Mouse (Mus musculus) ES-E14 (cell line): ENCODE results near the gene Syt13. TPM values are rescaled to one million over a fixed set of nuclear protein-coding genes. Genes with fewer than 3 reads are reported as not detected.
A peak's percentile ranks its signal among the peaks of the same experiment; 100 is the strongest.

Experiments used
- DNase-seq: peaks from one replicate; pipeline ENCODE4 v3.0.0-alpha.2; 2013; ENCODE audit warnings: low read depth, low spot score
- H3K27ac ChIP-seq: 2 replicates; pipeline ENCODE4 v1.5.1; 2012; ENCODE audit warnings: low read depth, mild to moderate bottlenecking, low read length, moderate library complexity, mixed read lengths; ENCODE audit not compliant: poor library complexity, insufficient read depth, severe bottlenecking
- H3K36me3 ChIP-seq: 2 replicates; pipeline ENCODE4 v1.6.1; 2012; ENCODE audit warnings: mild to moderate bottlenecking, low read length, moderate library complexity, mixed read lengths; ENCODE audit not compliant: control insufficient read depth, poor library complexity, insufficient read depth, severe bottlenecking
- H3K4me1 ChIP-seq, 2 experiments: fragments of 150-350 bp in 1 of 2; sonication (generic) in 1 of 2; 2 replicates each; pipeline ENCODE4 v1.6.1; 2012; ENCODE audit warnings: low read length in 2 of 2, mild to moderate bottlenecking in 1 of 2, mixed read lengths in 1 of 2; ENCODE audit not compliant: control insufficient read depth in 2 of 2, insufficient read depth in 2 of 2, poor library complexity in 1 of 2
- H3K4me3 ChIP-seq, 2 experiments: fragments of 150-350 bp in 1 of 2; sonication (generic) in 1 of 2; 2 replicates each; pipeline ENCODE4 v1.5.1; 2012; ENCODE audit warnings: low read length in 2 of 2, low read depth in 1 of 2, mild to moderate bottlenecking in 1 of 2, mixed read lengths in 1 of 2; ENCODE audit not compliant: insufficient read depth in 1 of 2, poor library complexity in 1 of 2, severe bottlenecking in 1 of 2
- H3K9ac ChIP-seq: 2 replicates; pipeline ENCODE4 v1.6.1; 2012; ENCODE audit warnings: low read depth, mild to moderate bottlenecking, low read length, mixed read lengths; ENCODE audit not compliant: poor library complexity, insufficient read depth, severe bottlenecking
- H3K9me3 ChIP-seq: fragments of 150-350 bp; sonication (generic); 2 replicates; pipeline ENCODE4 v1.6.1; 2012; ENCODE audit warnings: low read depth, mild to moderate bottlenecking, low read length; ENCODE audit not compliant: control insufficient read depth, insufficient read depth
- CHD2 ChIP-seq: IDR thresholded peaks from 2 replicates; pipeline ENCODE4 v1.6.1; 2014; ENCODE audit warnings: mild to moderate bottlenecking, low read depth, low read length, inconsistent platforms
- HCFC1 ChIP-seq: IDR thresholded peaks from 2 replicates; pipeline ENCODE4 v1.6.1; 2012; ENCODE audit warnings: low read length, inconsistent platforms, borderline replicate concordance; ENCODE audit not compliant: insufficient read depth
- MAFK ChIP-seq: IDR thresholded peaks from 2 replicates; pipeline ENCODE4 v1.6.1; 2014; ENCODE audit warnings: mild to moderate bottlenecking, low read depth, low read length, inconsistent platforms; ENCODE audit not compliant: insufficient read depth
- ZC3H11A ChIP-seq: IDR thresholded peaks from 2 replicates; pipeline ENCODE4 v1.6.1; 2012; ENCODE audit warnings: low read depth, mild to moderate bottlenecking, inconsistent platforms, low read length, borderline replicate concordance
- ZNF384 ChIP-seq: IDR thresholded peaks from 2 replicates; pipeline ENCODE4 v1.6.1; 2012; ENCODE audit warnings: low read depth, low read length, inconsistent platforms
- in situ Hi-C, 2 experiments: fragments of 600-800 bp; cut with MboI; formaldehyde crosslinking; loops; one replicate each; pipeline ENCODE4 v1.15.1; 2025; ENCODE audit warnings: low sequenced_read_pairs in 2 of 2, inconsistent platforms in 1 of 2; ENCODE audit not compliant: unreplicated experiment in 2 of 2
- total RNA-seq: library from RNA; depleted of rRNA; stranded (reverse); fragments of 300-350 nt; gene quantifications from 2 replicates; pipeline ENCODE4 v1.2.3, GENCODE M21; 2012

The Syt13 gene
- total RNA-seq, 1 experiment: 5.8 TPM

- Histone ChIP-seq H3K9ac (no peak overlapping the region), H3K4me1 (peaks cover 10 to 26% of the 10 kb centered on the region in 2 experiments), H3K9me3 (no peaks in the 10 kb centered on the region), H3K36me3 (0 out of 2 replicates have a peak, but pooled peaks cover 3% of the 10 kb centered on the region), H3K27ac (no peak overlapping the region), H3K4me3 (no peak overlapping the region)
- in situ Hi-C loops: no loop called here
- TF ChIP-seq ZC3H11A: no peak
- no peak for DNase-seq
Measured at GRCm38 (mm10) chr2:92945125-92945746, 30.3 kb downstream of the Syt13 start.

GRCm38 (mm10) chr2:92945824-92946598, 31.1 kb downstream of the Syt13 start:
- DNase-seq: no peak
- no peaks in the 10 kb centered on the region for H3K9me3 ChIP-seq
- in situ Hi-C loops: no loop called here

GRCm38 (mm10) chr2:92947981-92948698, 33.2 kb downstream of the Syt13 start:
- no peaks in the 10 kb centered on the region for H3K36me3 ChIP-seq
- H3K9ac ChIP-seq: no peak overlapping the region
- H3K27ac ChIP-seq: 0 out of 2 replicates have a peak overlapping the region, but pooled peaks have one; percentile 13
- peak; percentile 54 for DNase-seq
- in situ Hi-C loops: no loop called here
- no peak overlapping the region for H3K4me3 ChIP-seq
- H3K4me1 ChIP-seq: peaks cover 10 to 26% of the 10 kb centered on the region in 2 experiments
- H3K9me3 ChIP-seq: no peaks in the 10 kb centered on the region
- TF ChIP-seq ZNF384 (peak; percentile 93), CHD2 (no peak), HCFC1 (no peak), ZC3H11A (no peak), MAFK (no peak)

More at GRCm38 (mm10) chr2:92945824-92946598, 31.1 kb downstream of the Syt13 start:
- TF ChIP-seq CHD2 (no peak), ZC3H11A (no peak), MAFK (no peak), HCFC1 (no peak), ZNF384 (no peak)
- Histone ChIP-seq H3K36me3 (0 out of 2 replicates have a peak, but pooled peaks cover 3% of the 10 kb centered on the region), H3K4me3 (no peak overlapping the region), H3K4me1 (peaks cover 10 to 26% of the 10 kb centered on the region in 2 experiments), H3K9ac (no peak overlapping the region), H3K27ac (no peak overlapping the region)

- Histone ChIP-seq H3K9me3 (no peaks in the 10 kb centered on the region), H3K4me1 (peaks cover 10 to 28% of the 10 kb centered on the region in 2 experiments), H3K36me3 (no peaks in the 10 kb centered on the region), H3K9ac (no peak overlapping the region), H3K4me3 (no peak overlapping the region), H3K27ac (0 out of 2 replicates have a peak overlapping the region, but pooled peaks have one; percentile 13)
- no peak for DNase-seq
- TF ChIP-seq MAFK (peak; percentile 88), HCFC1 (no peak)
- in situ Hi-C loops: no loop called here
Measured at GRCm38 (mm10) chr2:92948699-92949300, 33.9 kb downstream of the Syt13 start.
